9 mouse cellular contexts compared by ENCODE assay signal in genomic region chr5:147186781-147187551, GRCm38 (mm10). TPM values are rescaled to one million over a fixed set of nuclear protein-coding genes. Genes with fewer than 3 reads are reported as not detected.
A peak's percentile ranks its signal among the peaks of the same experiment; 100 is the strongest.
DNase-seq lines count a peak whose midpoint lies in the region; ATAC-seq and TF ChIP-seq lines count a peak whose summit lies in the region.
"Had no signal": no experiment of that assay in that cellular context is flagged by ENCODE, and none has a peak within 500 bp of the region (broad histone marks: within the 10 kb centered on the region; RNA-seq: fewer than 3 reads in every experiment).

No protein-coding gene starts in this region.

- no peak for ATAC-seq in heart, embryonic 14.5 days (ENCODE audit: insufficient number of reproducible peaks, insufficient read depth, low FRiP score, low read depth)
- no peak for ATAC-seq in G1E (ENCODE audit: extremely low read depth, insufficient number of reproducible peaks, low FRiP score, poor library complexity, severe bottlenecking)
- ATAC-seq in forebrain, embryonic 11.5 days (replicated peaks; ENCODE audit: low FRiP score): peak; percentile 40; the same call in 1 of the 2 replicates
- no peak for ATAC-seq in limb, embryonic 14.5 days (ENCODE audit: low FRiP score, low read depth)

- peaks cover 81% of the 10 kb centered on the region for H3K27me3 ChIP-seq in heart, embryonic 14.5 days (ENCODE audit: control insufficient read depth, insufficient read depth, low read length)
- H3K27me3 ChIP-seq in G1E (ENCODE audit: insufficient read depth, low read length): peaks cover 13% of the 10 kb centered on the region; the same call in 1 of the 2 replicates
- H3K27me3 ChIP-seq in forebrain, embryonic 11.5 days (ENCODE audit: control insufficient read depth, insufficient read depth, low read length): peaks cover 73% of the 10 kb centered on the region
- H3K27me3 ChIP-seq in limb, embryonic 14.5 days (ENCODE audit: control insufficient read depth, insufficient read depth, low read length): peaks cover 66% of the 10 kb centered on the region
- peaks cover 2% of the 10 kb centered on the region; the same call in 1 of the 2 replicates for H3K27me3 ChIP-seq in splenic B cell, adult 2 months (ENCODE audit: control insufficient read depth, insufficient read depth, low read length, poor library complexity, severe bottlenecking)

- DNase-seq in heart, postnatal 36 days: no peak
- DNase-seq in G1E (ENCODE audit: low spot score): no peak
- peak; percentile 74 for DNase-seq in forebrain, embryonic 11.5 days (ENCODE audit: low spot score)
- DNase-seq in limb, embryonic 14.5 days (ENCODE audit: low spot score): no peak
- peak; percentile 26 for DNase-seq in splenic B cell, adult 2 months (ENCODE audit: low read depth, low spot score)
- DNase-seq in thymus, postnatal 25 days: no peak
- no peak for DNase-seq in c-Kit-positive CD71-positive TER-119-positive erythroid progenitor cells, embryonic 14.5 days (ENCODE audit: low spot score)

- no peaks in the 10 kb centered on the region for H3K36me3 ChIP-seq in heart, embryonic 14.5 days (ENCODE audit: control insufficient read depth, insufficient read depth, low read length)
- no peaks in the 10 kb centered on the region for H3K36me3 ChIP-seq in G1E (replicated peaks)
- no peaks in the 10 kb centered on the region for H3K36me3 ChIP-seq in forebrain, embryonic 11.5 days (ENCODE audit: control insufficient read depth, insufficient read depth, low read length)
- no peaks in the 10 kb centered on the region for H3K36me3 ChIP-seq in limb, embryonic 14.5 days (ENCODE audit: control insufficient read depth, insufficient read depth, low read length)
- no peaks in the 10 kb centered on the region for H3K36me3 ChIP-seq in splenic B cell, adult 2 months (ENCODE audit: control insufficient read depth, insufficient read depth, low read length, poor library complexity, severe bottlenecking)

- peaks cover 2 to 21% of the 10 kb centered on the region in 2 experiments; a peak in 3 of 4 replicates for H3K4me1 ChIP-seq in heart, embryonic 14.5 days (ENCODE audit: control insufficient read depth in 2 of 2, insufficient read depth in 2 of 2, low read length in 2 of 2)
- H3K4me1 ChIP-seq in G1E (ENCODE audit: insufficient read depth, low read depth, low read length): peaks cover 6% of the 10 kb centered on the region; the same call in 1 of the 2 replicates
- peaks cover 22% of the 10 kb centered on the region for H3K4me1 ChIP-seq in forebrain, embryonic 11.5 days (replicated peaks; ENCODE audit: control insufficient read depth, insufficient read depth, low read length)
- H3K4me1 ChIP-seq in limb, embryonic 14.5 days (ENCODE audit: control insufficient read depth, insufficient read depth, low read length): peaks cover 7% of the 10 kb centered on the region

- WGBS in heart, embryonic 14.5 days: 1% methylated on average over 37 of the region's 37 CpGs
- WGBS in forebrain, embryonic 11.5 days: under 1% methylated on average over 36 of the region's 37 CpGs
- 1% methylated on average over 37 of the region's 37 CpGs for WGBS in limb, embryonic 14.5 days

- H3K4me3 ChIP-seq in heart, embryonic 14.5 days (ENCODE audit: control insufficient read depth in 1 of 2, insufficient read depth in 1 of 2, low read depth in 1 of 2, low read length in 2 of 2): peak overlapping the region; percentile 16 to 23; a peak in 3 of 4 replicates
- peak overlapping the region; percentile 24; the same call in 1 of the 2 replicates for H3K4me3 ChIP-seq in G1E (ENCODE audit: low read depth, low read length)
- H3K4me3 ChIP-seq in forebrain, embryonic 11.5 days (ENCODE audit: low read depth, low read length): peak overlapping the region; percentile 27
- H3K4me3 ChIP-seq in limb, embryonic 14.5 days (replicated peaks; ENCODE audit: low read length): peak overlapping the region; percentile 11

- no peak overlapping the region for H3K9ac ChIP-seq in heart, embryonic 14.5 days (ENCODE audit: low read length)
- H3K9ac ChIP-seq in forebrain, embryonic 11.5 days (ENCODE audit: low read length): no peak overlapping the region
- no peak overlapping the region for H3K9ac ChIP-seq in limb, embryonic 14.5 days (ENCODE audit: low read depth, low read length, severe bottlenecking)

- intact Hi-C loops in heart, postnatal 36 days (cut with DNase I): no loop called here

- TF ChIP-seq POLR2A in limb, embryonic 14.5 days (IDR thresholded peaks at IDR 0.05; ENCODE audit: borderline replicate concordance, extremely low read depth, insufficient read depth, insufficient read length): no peak

- H3K27ac ChIP-seq in heart, embryonic 14.5 days (replicated peaks in 1 of 2; ENCODE audit: control insufficient read depth in 1 of 2, insufficient read depth in 1 of 2, low read depth in 2 of 2, low read length in 2 of 2): no peak overlapping the region
- no peak overlapping the region for H3K27ac ChIP-seq in forebrain, embryonic 11.5 days (ENCODE audit: low read depth, low read length)
- no peak overlapping the region for H3K27ac ChIP-seq in limb, embryonic 14.5 days (replicated peaks; ENCODE audit: low read depth, low read length)

- no peak for TF ChIP-seq CTCF in G1E (IDR thresholded peaks at IDR 0.05; ENCODE audit: low read depth, low read length)

- no peaks in the 10 kb centered on the region for H3K9me3 ChIP-seq in heart, embryonic 14.5 days (ENCODE audit: control insufficient read depth, low read length)
- H3K9me3 ChIP-seq in G1E (replicated peaks): peaks cover 24% of the 10 kb centered on the region
- peaks cover 5% of the 10 kb centered on the region for H3K9me3 ChIP-seq in forebrain, embryonic 11.5 days (ENCODE audit: control insufficient read depth, low read length)
- H3K9me3 ChIP-seq in limb, embryonic 14.5 days (ENCODE audit: control insufficient read depth, low read length): no peaks in the 10 kb centered on the region

- H3K4me2 ChIP-seq in heart, embryonic 14.5 days (ENCODE audit: low read length): peak overlapping the region; percentile 37
- peak overlapping the region; percentile 53 for H3K4me2 ChIP-seq in forebrain, embryonic 11.5 days (ENCODE audit: low read depth, low read length, severe bottlenecking)
- no peak overlapping the region for H3K4me2 ChIP-seq in limb, embryonic 14.5 days (replicated peaks; ENCODE audit: low read depth, low read length, severe bottlenecking)

RNA-seq across cellular contexts. Expression of gene Gsx1, which starts 1.5 kb away (rescaled TPM):
- polyA plus RNA-seq in heart, embryonic 14.5 days (2014; fragmentation: Nextera tagmentation; extraction: Ambion mirVana): not detected in 2 replicates
- total RNA-seq in heart, postnatal 36 days (2021): not detected
- not detected in 2 replicates for total RNA-seq in G1E (2014; fragmentation: Nextera tagmentation)
- total RNA-seq in G1E (2017): 0.12 TPM in 1 of 2 replicates, not detected in the other
- polyA plus RNA-seq in G1E (2012): not detected in 2 replicates
- 8.9 and 10.6 TPM in 2 replicates for polyA plus RNA-seq in forebrain, embryonic 11.5 days (2014; fragmentation: Nextera tagmentation; extraction: Ambion mirVana)
- polyA plus RNA-seq in limb, embryonic 14.5 days (2012; rRNA removed): not detected in 2 replicates
- not detected in 2 replicates for polyA plus RNA-seq in limb, embryonic 14.5 days (2014; fragmentation: Nextera tagmentation; extraction: Ambion mirVana)
- polyA plus RNA-seq: large intestine, adult 2 months had no signal

Comparison
In these comparisons a context has a peak if more than half of its experiments do, and no peak if none do; other contexts are left out.
1. DNase-seq: peak in forebrain, embryonic 11.5 days (single experiment) and splenic B cell, adult 2 months (single experiment); none in heart, postnatal 36 days (0 of 2), G1E (single experiment), limb, embryonic 14.5 days (single experiment), thymus, postnatal 25 days (single experiment) and c-Kit-positive CD71-positive TER-119-positive erythroid progenitor cells, embryonic 14.5 days (single experiment).
2. Peak in every context shown above with its lines, with median percentiles within 50 percentile points of each other: H3K4me3 ChIP-seq.